Mouse (Mus musculus) ES-Bruce4 (cell line): ENCODE measurements around the gene Nfatc4. TPM values are rescaled to one million over a fixed set of nuclear protein-coding genes. Genes with fewer than 3 reads are reported as not detected.

Experiments used
- H3K27ac ChIP-seq: 2 replicates; pipeline ENCODE4 v1.5.1; 2012; ENCODE audit warnings: low read length, inconsistent platforms; ENCODE audit not compliant: insufficient read depth
- H3K27me3 ChIP-seq: 2 replicates; pipeline ENCODE4 v1.6.1; 2012; ENCODE audit warnings: mild to moderate bottlenecking, low read length, inconsistent platforms; ENCODE audit not compliant: control insufficient read depth, poor library complexity, insufficient read depth, severe bottlenecking
- H3K36me3 ChIP-seq: 2 replicates; pipeline ENCODE4 v1.6.1; 2012; ENCODE audit warnings: inconsistent platforms, mild to moderate bottlenecking, low read length, moderate library complexity; ENCODE audit not compliant: control insufficient read depth, poor library complexity, insufficient read depth, severe bottlenecking
- H3K4me1 ChIP-seq: one replicate; pipeline ENCODE4 v1.8.1; 2011; ENCODE audit warnings: low read length; ENCODE audit not compliant: control insufficient read depth, insufficient read depth
- H3K4me3 ChIP-seq: 2 replicates; pipeline ENCODE4 v1.5.1; 2011; ENCODE audit warnings: low read depth, mild to moderate bottlenecking, low read length
- H3K9ac ChIP-seq: 2 replicates; pipeline ENCODE4 v1.6.1; 2012; ENCODE audit warnings: low read depth, mild to moderate bottlenecking, inconsistent platforms; ENCODE audit not compliant: poor library complexity, severe bottlenecking
- H3K9me3 ChIP-seq: replicated peaks from 2 replicates; pipeline ENCODE4 v1.6.1; 2012; ENCODE audit warnings: mild to moderate bottlenecking, low read length, inconsistent platforms; ENCODE audit not compliant: control insufficient read depth, poor library complexity, insufficient read depth, severe bottlenecking
- CTCF ChIP-seq: IDR thresholded peaks from one replicate; pipeline ENCODE4 v1.8.1; 2011; ENCODE audit warnings: low read depth, low read length
- EP300 ChIP-seq: IDR thresholded peaks from 2 replicates; pipeline ENCODE4 v1.6.1; 2011; ENCODE audit warnings: low read depth, low read length; ENCODE audit not compliant: insufficient read depth
- POLR2A ChIP-seq: IDR thresholded peaks from one replicate; pipeline ENCODE4 v1.8.1; 2011; ENCODE audit warnings: low read length; ENCODE audit not compliant: insufficient read depth
- polyA plus RNA-seq: library from polyadenylated mRNA; stranded (reverse); fragments of >200 nt; gene quantifications from 2 replicates; pipeline ENCODE4 v1.2.4, GENCODE M21; 2011; ENCODE audit warnings: low read depth; ENCODE audit not compliant: missing spikeins, insufficient read depth, insufficient read length

Nfatc4 gene
- polyA plus RNA-seq, 1 experiment, result 57.7 TPM

- no peak overlapping the region for H3K9ac ChIP-seq
- H3K4me3 ChIP-seq, result no peak overlapping the region
- TF ChIP-seq EP300, result no peak
- no peak for TF ChIP-seq CTCF
- no peak for TF ChIP-seq POLR2A
- H3K9me3 ChIP-seq, result no peaks in the 10 kb centered on the region
- H3K4me1 ChIP-seq, result peaks cover 7% of the 10 kb centered on the region
- no peaks in the 10 kb centered on the region for H3K36me3 ChIP-seq
- no peaks in the 10 kb centered on the region for H3K27me3 ChIP-seq
- no peak overlapping the region for H3K27ac ChIP-seq
Measured at GRCm38 (mm10) chr14:55842794-55843193, 19.9 kb downstream of the Nfatc4 start.

DNA sequence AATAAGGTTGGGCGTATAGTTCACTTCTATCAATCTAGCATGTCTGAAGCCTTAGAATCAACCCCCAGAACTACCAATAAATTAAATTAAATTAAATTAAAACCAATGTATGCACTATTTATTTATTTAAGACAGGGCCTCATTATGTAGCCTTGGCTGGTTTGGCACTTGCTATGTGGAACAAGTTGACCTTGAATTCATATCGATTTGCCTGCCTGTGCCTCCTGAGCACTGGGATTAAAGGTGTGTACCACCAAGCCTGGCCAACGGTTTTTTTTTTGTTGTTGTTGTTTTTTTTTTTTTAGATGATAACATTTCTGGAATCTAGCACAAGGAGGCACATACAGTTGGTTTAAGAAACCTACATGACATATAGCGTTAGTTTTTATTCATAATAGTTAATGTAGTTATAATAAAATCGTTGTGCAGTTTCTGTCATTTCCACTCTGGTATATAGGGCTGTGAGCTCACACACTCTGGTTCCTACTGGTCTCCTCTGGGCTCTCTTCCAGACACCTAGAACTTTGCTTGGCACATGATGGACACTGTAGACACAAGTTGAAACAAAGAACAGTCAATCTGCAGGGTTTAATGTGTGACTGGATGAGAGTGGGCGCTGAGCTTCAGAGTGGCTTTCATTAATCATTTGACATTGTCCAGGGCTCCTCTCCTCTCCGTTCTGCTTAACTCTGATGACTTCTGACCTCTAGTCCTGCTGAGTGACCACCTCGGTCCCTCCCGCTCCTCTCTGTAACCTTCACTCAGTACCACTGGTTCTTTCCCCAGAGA lies 22.8 kb downstream of the Nfatc4 start:
- peaks cover 4% of the 10 kb centered on the region for H3K4me1 ChIP-seq
- H3K9ac ChIP-seq, result no peak overlapping the region
- no peak overlapping the region for H3K4me3 ChIP-seq
- no peaks in the 10 kb centered on the region for H3K9me3 ChIP-seq
- H3K27ac ChIP-seq, result no peak overlapping the region
- H3K27me3 ChIP-seq, result no peaks in the 10 kb centered on the region
- TF ChIP-seq CTCF (no peak), EP300 (no peak), POLR2A (no peak)
- H3K36me3 ChIP-seq, result no peaks in the 10 kb centered on the region

DNA sequence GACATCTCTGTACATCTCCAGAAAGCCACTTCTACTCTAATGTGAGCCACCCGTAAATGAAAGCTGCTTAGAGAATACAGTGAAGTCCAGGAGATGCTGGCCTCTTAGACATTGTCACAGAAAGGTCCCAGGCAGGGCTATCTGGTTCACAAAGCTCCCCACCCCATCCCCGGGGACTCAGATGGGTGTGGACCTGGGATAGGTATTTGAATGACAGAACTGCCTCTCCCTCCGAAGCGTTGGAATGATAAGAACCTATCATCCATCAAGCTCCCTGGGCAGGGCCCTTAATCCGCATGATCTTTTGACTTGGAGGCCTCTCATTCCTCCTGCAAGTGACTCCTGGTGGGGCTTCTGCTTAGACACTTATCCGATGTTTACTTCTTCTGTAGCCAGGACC lies 27.9 kb downstream of the Nfatc4 start:
- H3K9ac ChIP-seq, result no peak overlapping the region
- TF ChIP-seq CTCF (no peak), POLR2A (no peak), EP300 (peak; percentile 78)
- H3K27ac ChIP-seq, result peak overlapping the region; percentile 86

DNA sequence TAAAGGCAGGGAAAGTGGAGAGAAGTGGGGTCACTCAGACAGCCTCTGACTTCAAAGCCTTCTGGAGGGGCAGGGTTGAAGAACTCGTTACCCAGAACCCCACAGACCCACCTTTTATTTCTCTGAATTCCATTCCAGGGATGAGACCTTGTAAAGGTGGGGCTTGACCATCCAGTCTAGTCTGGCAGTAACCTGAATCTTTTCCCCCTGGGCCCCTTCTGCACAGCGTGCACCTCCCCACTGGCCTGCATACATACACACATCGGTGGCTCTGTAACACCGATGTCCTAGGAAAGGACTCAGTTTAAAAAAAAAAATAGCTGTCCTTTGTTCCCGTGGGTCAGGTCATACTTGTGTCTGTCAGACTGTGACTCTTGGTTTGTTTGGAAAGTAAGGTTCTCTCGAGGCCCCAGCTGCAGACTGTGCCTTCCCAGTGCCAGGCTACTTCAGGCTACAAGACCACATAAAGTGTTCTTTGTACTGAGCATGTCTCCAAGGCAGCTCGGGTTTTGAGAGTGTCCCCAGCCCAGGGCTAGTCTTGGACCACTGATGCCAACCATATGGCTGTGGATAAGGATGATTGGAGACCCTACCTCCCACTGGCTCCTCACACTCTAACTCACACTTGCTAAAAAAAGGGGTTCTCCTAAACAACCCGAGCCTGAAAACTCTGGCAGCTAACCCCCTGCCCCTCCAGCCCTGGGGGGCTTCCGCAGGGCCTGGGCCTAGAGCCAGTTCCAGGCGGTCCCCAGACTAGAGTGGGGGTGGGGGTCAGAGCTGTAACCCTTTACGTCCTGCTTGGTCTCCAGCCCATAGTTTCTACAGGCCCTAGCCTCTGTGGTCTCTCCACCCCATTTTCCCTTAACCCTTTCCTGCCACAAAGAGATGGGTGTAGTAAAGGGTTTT lies 30.0 kb downstream of the Nfatc4 start:
- H3K4me3 ChIP-seq, result peak overlapping the region; percentile 67
- H3K9me3 ChIP-seq, result no peaks in the 10 kb centered on the region
- peak overlapping the region; percentile 43 for H3K9ac ChIP-seq
- TF ChIP-seq POLR2A (no peak), EP300 (peak; percentile 86; the same call in 1 of the 2 replicates)
- H3K36me3 ChIP-seq, result peaks cover 4% of the 10 kb centered on the region; the same call in 1 of the 2 replicates
- H3K27me3 ChIP-seq, result no peaks in the 10 kb centered on the region
- H3K4me1 ChIP-seq, result peaks cover 2% of the 10 kb centered on the region
- H3K27ac ChIP-seq, result peak overlapping the region; percentile 86

More for the DNA sequence above, 27.9 kb downstream of the Nfatc4 start:
- Histone ChIP-seq H3K36me3 (no peaks in the 10 kb centered on the region), H3K4me3 (no peak overlapping the region), H3K4me1 (peaks cover 5% of the 10 kb centered on the region), H3K27me3 (no peaks in the 10 kb centered on the region), H3K9me3 (no peaks in the 10 kb centered on the region)

- Histone ChIP-seq H3K4me3 (peak within 1 kb of the TSS; percentile 67), H3K27ac (peak within 1 kb of the TSS; percentile 86), H3K4me1 (peaks cover 2% of the 10 kb centered on the region), H3K9ac (peak within 1 kb of the TSS; percentile 43), H3K36me3 (peaks cover 4% of the 10 kb centered on the region; the same call in 1 of the 2 replicates), H3K27me3 (no peaks in the 10 kb centered on the region), H3K9me3 (no peaks in the 10 kb centered on the region)
- TF ChIP-seq POLR2A (no peak), CTCF (no peak), EP300 (peak; percentile 11; the same call in 1 of the 2 replicates)
Measured at GRCm38 (mm10) chr14:55853621-55854285, 30.8 kb downstream of the Nfatc4 start, which contains the start of gene Nynrin. Gene Nynrin (plus strand): TSS chr14:55854010.
